Mouse (Mus musculus): ENCODE results near the gene Utrn. TPM values are rescaled to one million over a fixed set of nuclear protein-coding genes. Genes with fewer than 3 reads are reported as not detected.

Gene Utrn
- polyA plus RNA-seq, 1 experiment from 2014 or later: 90.3 TPM

- H3K4me3 ChIP-seq (ENCODE audit: low read depth, low read length): no peak overlapping the region
- WGBS: 77% methylated on average over 7 of the region's 7 CpGs
- H3K9me3 ChIP-seq (ENCODE audit: control insufficient read depth, low read depth, low read length): no peaks in the 10 kb centered on the region
- H3K9ac ChIP-seq (replicated peaks; ENCODE audit: low read depth, low read length): no peak overlapping the region
- no peak for ATAC-seq (ENCODE audit: insufficient number of reproducible peaks, insufficient read depth, low FRiP score, low read depth)
- no peak overlapping the region for H3K27ac ChIP-seq (ENCODE audit: low read length)
- H3K4me2 ChIP-seq (replicated peaks; ENCODE audit: low read depth, low read length): no peak overlapping the region
- no peaks in the 10 kb centered on the region for H3K4me1 ChIP-seq (ENCODE audit: control insufficient read depth, insufficient read depth, low read length)
- 0 out of 2 replicates have a peak, but pooled peaks cover 4% of the 10 kb centered on the region for H3K36me3 ChIP-seq (ENCODE audit: control insufficient read depth, insufficient read depth, low read length)
- no peaks in the 10 kb centered on the region for H3K27me3 ChIP-seq (ENCODE audit: control insufficient read depth, insufficient read depth, low read length)
Measured at GRCm38 (mm10) chr10:12505568-12505967, 363.6 kb downstream of the Utrn start.

- H3K9me3 ChIP-seq (ENCODE audit: control insufficient read depth, low read depth, low read length): no peaks in the 10 kb centered on the region
- 0 out of 2 replicates have a peak, but pooled peaks cover 6% of the 10 kb centered on the region for H3K36me3 ChIP-seq (ENCODE audit: control insufficient read depth, insufficient read depth, low read length)
- no peak overlapping the region for H3K4me2 ChIP-seq (replicated peaks; ENCODE audit: low read depth, low read length)
- no peaks in the 10 kb centered on the region for H3K27me3 ChIP-seq (ENCODE audit: control insufficient read depth, insufficient read depth, low read length)
- H3K9ac ChIP-seq (replicated peaks; ENCODE audit: low read depth, low read length): no peak overlapping the region
- 92% methylated on average over 5 of the region's 5 CpGs for WGBS
- ATAC-seq (ENCODE audit: insufficient number of reproducible peaks, insufficient read depth, low FRiP score, low read depth): no peak
- no peak overlapping the region for H3K4me3 ChIP-seq (ENCODE audit: low read depth, low read length)
- H3K4me1 ChIP-seq (ENCODE audit: control insufficient read depth, insufficient read depth, low read length): no peaks in the 10 kb centered on the region
- H3K27ac ChIP-seq (ENCODE audit: low read length): no peak overlapping the region
Measured at GRCm38 (mm10) chr10:12500489-12500888, 368.7 kb downstream of the Utrn start.

GRCm38 (mm10) chr10:12497555-12497954 is 371.6 kb downstream of the Utrn start:
- Histone ChIP-seq H3K27ac (ENCODE audit: low read length) (no peak overlapping the region), H3K36me3 (ENCODE audit: control insufficient read depth, insufficient read depth, low read length) (0 out of 2 replicates have a peak, but pooled peaks cover 6% of the 10 kb centered on the region), H3K27me3 (ENCODE audit: control insufficient read depth, insufficient read depth, low read length) (no peaks in the 10 kb centered on the region), H3K4me3 (ENCODE audit: low read depth, low read length) (no peak overlapping the region), H3K4me2 (replicated peaks; ENCODE audit: low read depth, low read length) (no peak overlapping the region), H3K9me3 (ENCODE audit: control insufficient read depth, low read depth, low read length) (no peaks in the 10 kb centered on the region), H3K9ac (replicated peaks; ENCODE audit: low read depth, low read length) (no peak overlapping the region), H3K4me1 (ENCODE audit: control insufficient read depth, insufficient read depth, low read length) (no peaks in the 10 kb centered on the region)
- ATAC-seq (ENCODE audit: insufficient number of reproducible peaks, insufficient read depth, low FRiP score, low read depth): no peak
- 77% methylated on average over 8 of the region's 8 CpGs for WGBS

GRCm38 (mm10) chr10:12489551-12490177 is 379.5 kb downstream of the Utrn start:
- Histone ChIP-seq H3K4me3 (ENCODE audit: low read depth, low read length) (no peak overlapping the region), H3K9me3 (ENCODE audit: control insufficient read depth, low read depth, low read length) (no peaks in the 10 kb centered on the region), H3K4me1 (ENCODE audit: control insufficient read depth, insufficient read depth, low read length) (0 out of 2 replicates have a peak, but pooled peaks cover 13% of the 10 kb centered on the region), H3K9ac (replicated peaks; ENCODE audit: low read depth, low read length) (no peak overlapping the region), H3K27ac (ENCODE audit: low read length) (no peak overlapping the region), H3K4me2 (replicated peaks; ENCODE audit: low read depth, low read length) (no peak overlapping the region), H3K27me3 (ENCODE audit: control insufficient read depth, insufficient read depth, low read length) (no peaks in the 10 kb centered on the region), H3K36me3 (ENCODE audit: control insufficient read depth, insufficient read depth, low read length) (peaks cover 3% of the 10 kb centered on the region; the same call in 1 of the 2 replicates)
- WGBS: 70% methylated on average over 4 of the region's 4 CpGs
- no peak for ATAC-seq (ENCODE audit: insufficient number of reproducible peaks, insufficient read depth, low FRiP score, low read depth)

GRCm38 (mm10) chr10:12488518-12488917 is 380.6 kb downstream of the Utrn start:
- Histone ChIP-seq H3K36me3 (ENCODE audit: control insufficient read depth, insufficient read depth, low read length) (peaks cover 3% of the 10 kb centered on the region; the same call in 1 of the 2 replicates), H3K27me3 (ENCODE audit: control insufficient read depth, insufficient read depth, low read length) (no peaks in the 10 kb centered on the region), H3K4me1 (ENCODE audit: control insufficient read depth, insufficient read depth, low read length) (0 out of 2 replicates have a peak, but pooled peaks cover 13% of the 10 kb centered on the region), H3K9me3 (ENCODE audit: control insufficient read depth, low read depth, low read length) (no peaks in the 10 kb centered on the region), H3K27ac (ENCODE audit: low read length) (no peak overlapping the region), H3K4me2 (replicated peaks; ENCODE audit: low read depth, low read length) (no peak overlapping the region), H3K4me3 (ENCODE audit: low read depth, low read length) (no peak overlapping the region), H3K9ac (replicated peaks; ENCODE audit: low read depth, low read length) (no peak overlapping the region)
- WGBS: 56% methylated on average over 3 of the region's 3 CpGs
- ATAC-seq (ENCODE audit: insufficient number of reproducible peaks, insufficient read depth, low FRiP score, low read depth): no peak

- WGBS: 81% methylated on average over 5 of the region's 5 CpGs
- Histone ChIP-seq H3K4me3 (ENCODE audit: low read depth, low read length) (no peak overlapping the region), H3K4me2 (replicated peaks; ENCODE audit: low read depth, low read length) (no peak overlapping the region), H3K4me1 (ENCODE audit: control insufficient read depth, insufficient read depth, low read length) (0 out of 2 replicates have a peak, but pooled peaks cover 13% of the 10 kb centered on the region), H3K27ac (ENCODE audit: low read length) (no peak overlapping the region; the same call in 1 of the 2 replicates), H3K9me3 (ENCODE audit: control insufficient read depth, low read depth, low read length) (no peaks in the 10 kb centered on the region), H3K27me3 (ENCODE audit: control insufficient read depth, insufficient read depth, low read length) (no peaks in the 10 kb centered on the region), H3K9ac (replicated peaks; ENCODE audit: low read depth, low read length) (no peak overlapping the region), H3K36me3 (ENCODE audit: control insufficient read depth, insufficient read depth, low read length) (peaks cover 3% of the 10 kb centered on the region; the same call in 1 of the 2 replicates)
- ATAC-seq (ENCODE audit: insufficient number of reproducible peaks, insufficient read depth, low FRiP score, low read depth): no peak
Measured at GRCm38 (mm10) chr10:12488117-12488516, 381.0 kb downstream of the Utrn start.

- Histone ChIP-seq H3K9me3 (ENCODE audit: control insufficient read depth, low read depth, low read length) (no peaks in the 10 kb centered on the region), H3K36me3 (ENCODE audit: control insufficient read depth, insufficient read depth, low read length) (peaks cover 3% of the 10 kb centered on the region; the same call in 1 of the 2 replicates), H3K4me1 (ENCODE audit: control insufficient read depth, insufficient read depth, low read length) (0 out of 2 replicates have a peak, but pooled peaks cover 8% of the 10 kb centered on the region), H3K27me3 (ENCODE audit: control insufficient read depth, insufficient read depth, low read length) (no peaks in the 10 kb centered on the region), H3K27ac (ENCODE audit: low read length) (no peak overlapping the region), H3K9ac (replicated peaks; ENCODE audit: low read depth, low read length) (no peak overlapping the region), H3K4me3 (ENCODE audit: low read depth, low read length) (no peak overlapping the region), H3K4me2 (replicated peaks; ENCODE audit: low read depth, low read length) (no peak overlapping the region)
- ATAC-seq (ENCODE audit: insufficient number of reproducible peaks, insufficient read depth, low FRiP score, low read depth): no peak
- WGBS: 53% methylated on average over 1 of the region's 1 CpGs
Measured at GRCm38 (mm10) chr10:12483494-12483893, 385.7 kb downstream of the Utrn start.

- no peak for ATAC-seq (ENCODE audit: insufficient number of reproducible peaks, insufficient read depth, low FRiP score, low read depth)
- H3K27ac ChIP-seq (ENCODE audit: low read length): no peak overlapping the region
- no peak overlapping the region for H3K4me2 ChIP-seq (replicated peaks; ENCODE audit: low read depth, low read length)
- H3K36me3 ChIP-seq (ENCODE audit: control insufficient read depth, insufficient read depth, low read length): peaks cover 3% of the 10 kb centered on the region; the same call in 1 of the 2 replicates
- H3K9me3 ChIP-seq (ENCODE audit: control insufficient read depth, low read depth, low read length): no peaks in the 10 kb centered on the region
- WGBS: 74% methylated on average over 3 of the region's 3 CpGs
- no peak overlapping the region for H3K9ac ChIP-seq (replicated peaks; ENCODE audit: low read depth, low read length)
- no peak overlapping the region for H3K4me3 ChIP-seq (ENCODE audit: low read depth, low read length)
- no peaks in the 10 kb centered on the region for H3K27me3 ChIP-seq (ENCODE audit: control insufficient read depth, insufficient read depth, low read length)
- H3K4me1 ChIP-seq (ENCODE audit: control insufficient read depth, insufficient read depth, low read length): 0 out of 2 replicates have a peak, but pooled peaks cover 6% of the 10 kb centered on the region
Measured at GRCm38 (mm10) chr10:12482975-12483374, 386.2 kb downstream of the Utrn start.

All from stomach, embryonic 14.5 days (tissue).